Mouse (Mus musculus) limb, embryonic 14.5 days (tissue): ENCODE results near the gene Plekha3. TPM values are rescaled to one million over a fixed set of nuclear protein-coding genes. Genes with fewer than 3 reads are reported as not detected.

ENCODE experiments used
- ATAC-seq: fragments of 200-750 bp; cut with Nextera tagmentation; 2 replicates; pipeline ENCODE4 v1.8.0; 2017; ENCODE audit warnings: low read depth, moderate number of reproducible peaks, moderate TSS enrichment; ENCODE audit not compliant: low FRiP score
- DNase-seq: peaks from one replicate; pipeline ENCODE4 v3.0.0-alpha.2; 2015; ENCODE audit warnings: low spot score
- H3K27ac ChIP-seq: fragments of 300-500 bp; sonication (generic); replicated peaks from 2 replicates; pipeline ENCODE4 v1.5.1; 2014; ENCODE audit warnings: low read depth, mild to moderate bottlenecking, low read length, moderate library complexity, mixed read lengths
- H3K27me3 ChIP-seq: fragments of 300-500 bp; sonication (generic); 2 replicates; pipeline ENCODE4 v1.6.1; 2014; ENCODE audit warnings: low read length, mixed read lengths; ENCODE audit not compliant: control insufficient read depth, insufficient read depth
- H3K36me3 ChIP-seq: fragments of 300-500 bp; sonication (generic); 2 replicates; pipeline ENCODE4 v1.6.1; 2014; ENCODE audit warnings: mild to moderate bottlenecking, low read length, moderate library complexity, mixed read lengths; ENCODE audit not compliant: control insufficient read depth, insufficient read depth
- H3K4me1 ChIP-seq: fragments of 300-500 bp; sonication (generic); 2 replicates; pipeline ENCODE4 v1.6.1; 2014; ENCODE audit warnings: antibody characterized with exemption, low read length, mixed read lengths; ENCODE audit not compliant: control insufficient read depth, insufficient read depth
- H3K4me2 ChIP-seq: fragments of 300-500 bp; sonication (generic); replicated peaks from 2 replicates; pipeline ENCODE4 v1.6.1; 2014; ENCODE audit warnings: low read depth, mild to moderate bottlenecking, low read length, moderate library complexity; ENCODE audit not compliant: severe bottlenecking
- H3K4me3 ChIP-seq: fragments of 300-500 bp; sonication (generic); replicated peaks from 2 replicates; pipeline ENCODE4 v1.5.1; 2014; ENCODE audit warnings: low read length
- H3K9ac ChIP-seq: fragments of 300-500 bp; sonication (generic); 2 replicates; pipeline ENCODE4 v1.6.1; 2014; ENCODE audit warnings: mild to moderate bottlenecking, low read depth, low read length, moderate library complexity; ENCODE audit not compliant: severe bottlenecking
- H3K9me3 ChIP-seq: fragments of 300-500 bp; sonication (generic); 2 replicates; pipeline ENCODE4 v1.6.1; 2016; ENCODE audit warnings: low read length; ENCODE audit not compliant: control insufficient read depth
- POLR2A ChIP-seq: fragments of 200-500 bp; IDR thresholded peaks from 2 replicates; pipeline ENCODE4 v1.8.0; 2012; ENCODE audit warnings: inconsistent platforms, mild to moderate bottlenecking, moderate library complexity, borderline replicate concordance; ENCODE audit not compliant: insufficient read depth, insufficient read length; ENCODE audit errors: extremely low read depth
- WGBS: fragments of 180-500 bp; shearing (Covaris S2); extraction: QIAGEN DNeasy Blood & Tissue Kit; methylation state at CpG from one replicate; pipeline ENCODE4 v1.1.7; 2014; 5-methylcytosine and 5-hydroxymethylcytosine counted together
- polyA plus RNA-seq, 2 experiments: library from polyadenylated mRNA; depleted of rRNA in 1 of 2; stranded (reverse) in 1 of 2; unstranded in 1 of 2; fragments of >200 nt; fragmentation: Nextera tagmentation in 1 of 2; extraction: Ambion mirVana in 1 of 2; gene quantifications; 2 replicates each; pipeline versions ENCODE4 v1.2.1 to v1.2.3; 2012 to 2014

Plekha3 gene
- polyA plus RNA-seq, 2 experiments, result 14.5 to 17.8 TPM

GRCm38 (mm10) chr2:76676401-76677226 lies 1.5 kb downstream of the Plekha3 start:
- Histone ChIP-seq H3K27ac (no peak overlapping the region), H3K9me3 (no peaks in the 10 kb centered on the region), H3K27me3 (no peaks in the 10 kb centered on the region), H3K4me3 (peak overlapping the region; percentile 80), H3K4me2 (peak overlapping the region; percentile 66), H3K4me1 (peaks cover 14% of the 10 kb centered on the region), H3K36me3 (peaks cover 14% of the 10 kb centered on the region), H3K9ac (peak overlapping the region; percentile 89)
- DNase-seq (no peak), ATAC-seq (no peak)
- 41% methylated on average over 13 of the region's 13 CpGs for WGBS
- TF ChIP-seq POLR2A, result no peak

- no peak for ATAC-seq
- H3K36me3 ChIP-seq, result peaks cover 60% of the 10 kb centered on the region
- no peak overlapping the region for H3K9ac ChIP-seq
- H3K4me1 ChIP-seq, result no peaks in the 10 kb centered on the region
- H3K27ac ChIP-seq, result no peak overlapping the region
- H3K4me3 ChIP-seq, result no peak overlapping the region
- no peaks in the 10 kb centered on the region for H3K9me3 ChIP-seq
- 92% methylated on average over 8 of the region's 8 CpGs for WGBS
- no peaks in the 10 kb centered on the region for H3K27me3 ChIP-seq
- no peak for DNase-seq
- H3K4me2 ChIP-seq, result no peak overlapping the region
- TF ChIP-seq POLR2A, result no peak
Measured at GRCm38 (mm10) chr2:76682301-76682700, 7.2 kb downstream of the Plekha3 start.

GRCm38 (mm10) chr2:76686986-76687385 lies 11.9 kb downstream of the Plekha3 start:
- Histone ChIP-seq H3K9ac (no peak overlapping the region), H3K4me3 (no peak overlapping the region), H3K27me3 (no peaks in the 10 kb centered on the region), H3K9me3 (no peaks in the 10 kb centered on the region), H3K27ac (no peak overlapping the region), H3K4me1 (no peaks in the 10 kb centered on the region), H3K36me3 (peaks cover 78% of the 10 kb centered on the region), H3K4me2 (no peak overlapping the region)
- DNase-seq, result no peak
- ATAC-seq, result no peak; the same call in 1 of the 2 replicates
- no peak for TF ChIP-seq POLR2A
- 89% methylated on average over 3 of the region's 3 CpGs for WGBS

GRCm38 (mm10) chr2:76687608-76688007 lies 12.5 kb downstream of the Plekha3 start:
- DNase-seq (no peak), ATAC-seq (no peak)
- no peak overlapping the region for H3K4me2 ChIP-seq
- H3K27ac ChIP-seq, result no peak overlapping the region
- H3K36me3 ChIP-seq, result peaks cover 78% of the 10 kb centered on the region
- 80% methylated on average over 3 of the region's 3 CpGs for WGBS
- H3K4me1 ChIP-seq, result no peaks in the 10 kb centered on the region
- H3K4me3 ChIP-seq, result no peak overlapping the region
- no peak for TF ChIP-seq POLR2A
- no peak overlapping the region for H3K9ac ChIP-seq
- H3K27me3 ChIP-seq, result no peaks in the 10 kb centered on the region
- no peaks in the 10 kb centered on the region for H3K9me3 ChIP-seq

GRCm38 (mm10) chr2:76688162-76688561 lies 13.1 kb downstream of the Plekha3 start:
- 66% methylated on average over 7 of the region's 7 CpGs for WGBS
- TF ChIP-seq POLR2A, result no peak

More at GRCm38 (mm10) chr2:76688162-76688561, 13.1 kb downstream of the Plekha3 start:
- no peak overlapping the region for H3K27ac ChIP-seq
- H3K4me2 ChIP-seq, result no peak overlapping the region
- no peak overlapping the region for H3K4me3 ChIP-seq
- H3K9ac ChIP-seq, result no peak overlapping the region
- H3K27me3 ChIP-seq, result no peaks in the 10 kb centered on the region
- no peaks in the 10 kb centered on the region for H3K4me1 ChIP-seq
- no peak for DNase-seq
- ATAC-seq, result no peak
- H3K9me3 ChIP-seq, result no peaks in the 10 kb centered on the region
- peaks cover 78% of the 10 kb centered on the region for H3K36me3 ChIP-seq
